Mouse (Mus musculus) liver, embryonic 14.5 days (tissue): ENCODE measurements around the gene Agap1.

Experiments
- CTCF ChIP-seq: IDR thresholded peaks from 2 replicates; pipeline ENCODE4 v1.5.1; 2016; ENCODE audit warnings: antibody characterized with exemption, low read depth, control low read depth
- EP300 ChIP-seq: IDR thresholded peaks from 2 replicates; pipeline ENCODE4 v1.6.1; 2016; ENCODE audit warnings: antibody characterized with exemption, low read depth

DNA sequence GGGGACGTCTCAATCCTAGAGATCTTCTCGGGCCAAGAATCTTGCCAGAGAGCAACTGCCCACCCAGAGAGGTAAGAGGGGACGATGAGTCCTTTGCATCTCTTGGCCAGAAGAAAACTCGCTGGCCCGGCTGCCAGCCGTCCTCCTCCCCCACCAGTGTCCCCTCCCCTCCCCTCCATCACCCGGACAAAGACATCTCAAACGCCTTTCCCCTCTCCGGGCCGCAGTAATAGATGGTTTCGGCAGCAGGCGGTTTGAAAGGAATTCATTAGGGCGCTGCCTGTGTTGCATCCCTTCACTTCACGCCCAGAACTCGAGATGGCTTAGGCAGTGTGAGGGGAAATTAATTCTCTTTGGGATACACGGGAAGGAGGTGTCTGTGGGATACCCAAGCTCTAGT is 478.0 kb downstream of the Agap1 start:
- TF ChIP-seq CTCF: no peak
- no peak for TF ChIP-seq EP300
